Mouse (Mus musculus) lung, postnatal 0 days (tissue): ENCODE measurements around the gene 4921507P07Rik. TPM values are rescaled to one million over a fixed set of nuclear protein-coding genes. Genes with fewer than 3 reads are reported as not detected.
"Not testable (repeated sequence)": the region's sequence is repeated elsewhere in the genome, so short reads cannot be mapped to it uniquely, and the experiment has no call there.

ENCODE experiments used
- ATAC-seq: fragments of 200-750 bp; cut with Nextera tagmentation; 2 replicates; pipeline ENCODE4 v1.8.0; 2017; ENCODE audit warnings: moderate library complexity
- DNase-seq: peaks from one replicate; pipeline ENCODE4 v3.0.0-alpha.2; 2016; ENCODE audit warnings: low spot score
- H3K27ac ChIP-seq: fragments of 300-500 bp; sonication (generic); 2 replicates; pipeline ENCODE4 v1.5.1; 2014; ENCODE audit warnings: antibody characterized with exemption, mild to moderate bottlenecking, low read length, mixed read lengths
- H3K27me3 ChIP-seq: fragments of 300-500 bp; sonication (generic); replicated peaks from 2 replicates; pipeline ENCODE4 v1.6.1; 2014; ENCODE audit warnings: low read length, mixed read lengths; ENCODE audit not compliant: insufficient read depth
- H3K36me3 ChIP-seq: fragments of 300-500 bp; sonication (generic); 2 replicates; pipeline ENCODE4 v1.6.1; 2014; ENCODE audit warnings: low read length, mixed read lengths; ENCODE audit not compliant: insufficient read depth
- H3K4me1 ChIP-seq: fragments of 300-500 bp; sonication (generic); 2 replicates; pipeline ENCODE4 v1.6.1; 2014; ENCODE audit warnings: antibody characterized with exemption, low read depth, low read length, mixed read lengths; ENCODE audit not compliant: insufficient read depth
- H3K4me2 ChIP-seq: fragments of 300-500 bp; sonication (generic); replicated peaks from 2 replicates; pipeline ENCODE4 v1.6.1; 2014; ENCODE audit warnings: low read depth, mild to moderate bottlenecking, low read length, moderate library complexity, mixed read lengths
- H3K4me3 ChIP-seq: fragments of 300-500 bp; sonication (generic); 2 replicates; pipeline ENCODE4 v1.5.1; 2014; ENCODE audit warnings: low read depth, low read length
- H3K9ac ChIP-seq: fragments of 300-500 bp; sonication (generic); replicated peaks from 2 replicates; pipeline ENCODE4 v1.6.1; 2014; ENCODE audit warnings: low read depth, mild to moderate bottlenecking
- H3K9me3 ChIP-seq: fragments of 300-500 bp; sonication (generic); 2 replicates; pipeline ENCODE4 v1.6.1; 2016; ENCODE audit warnings: low read length, mixed read lengths
- CTCF ChIP-seq: IDR thresholded peaks from 2 replicates; pipeline ENCODE4 v1.5.1; 2016; ENCODE audit warnings: antibody characterized with exemption, mild to moderate bottlenecking
- EP300 ChIP-seq: IDR thresholded peaks from 2 replicates; pipeline ENCODE4 v1.6.1; 2016; ENCODE audit warnings: antibody characterized with exemption, mild to moderate bottlenecking, control low read depth
- WGBS: fragments of 180-500 bp; shearing (Covaris S2); extraction: QIAGEN DNeasy Blood & Tissue Kit; methylation state at CpG from one replicate; pipeline ENCODE4 v1.1.7; 2014; 5-methylcytosine and 5-hydroxymethylcytosine counted together
- polyA plus RNA-seq: library from polyadenylated mRNA; unstranded; fragments of >200 nt; fragmentation: Nextera tagmentation; extraction: Ambion mirVana; gene quantifications from 2 replicates; pipeline ENCODE4 v1.2.1, GENCODE M21; 2015

The 4921507P07Rik gene
- polyA plus RNA-seq, 1 experiment from 2014 or later: 0.63 TPM

DNA sequence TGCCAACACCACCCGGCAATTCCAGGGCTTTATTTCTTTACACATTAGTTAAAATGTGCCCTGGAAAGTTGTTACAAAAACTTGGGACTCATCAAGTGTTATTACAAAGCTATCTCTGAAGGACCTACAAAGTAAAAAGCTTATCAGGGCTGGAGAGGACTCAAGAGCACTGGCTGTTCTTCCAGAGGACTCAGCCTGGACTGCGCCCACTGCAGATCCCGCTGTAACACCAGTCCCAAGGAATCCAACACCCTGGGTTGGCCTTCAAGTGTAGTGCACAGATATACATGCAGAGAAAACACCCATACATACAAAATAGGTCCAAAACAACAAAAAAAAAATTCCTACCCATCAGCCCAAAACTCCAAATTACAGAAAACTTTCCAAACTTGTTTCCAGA, 32.8 kb downstream of the 4921507P07Rik start:
- Histone ChIP-seq H3K4me1 (peaks cover 4% of the 10 kb centered on the region; the same call in 1 of the 2 replicates), H3K9ac (no peak overlapping the region), H3K27ac (no peak overlapping the region), H3K4me2 (no peak overlapping the region), H3K36me3 (no peaks in the 10 kb centered on the region), H3K4me3 (no peak overlapping the region), H3K9me3 (no peaks in the 10 kb centered on the region), H3K27me3 (no peaks in the 10 kb centered on the region)
- ATAC-seq (no peak), DNase-seq (no peak)
- TF ChIP-seq CTCF (no peak), EP300 (no peak)
- 67% methylated on average over 3 of the region's 3 CpGs for WGBS

DNA sequence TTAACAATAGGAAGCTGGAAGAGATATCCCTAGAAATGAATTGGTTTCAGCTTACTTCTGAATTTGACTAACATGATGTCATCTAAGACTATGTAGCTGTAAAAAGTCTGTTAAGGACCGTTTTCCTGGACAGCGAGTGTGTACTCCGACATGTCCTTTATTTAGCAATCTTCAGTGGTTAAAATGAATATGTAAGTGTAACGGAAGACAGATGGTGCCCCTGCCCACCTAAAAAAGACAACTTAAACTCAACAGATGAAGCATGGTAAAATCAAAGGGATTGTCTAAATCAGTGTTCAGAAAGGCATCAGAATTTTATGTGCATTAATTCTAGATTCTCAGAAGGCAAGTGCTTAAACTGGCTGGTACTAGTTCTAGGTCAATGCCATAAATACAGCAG, 34.0 kb downstream of the 4921507P07Rik start:
- Histone ChIP-seq H3K27ac (no peak overlapping the region), H3K27me3 (no peaks in the 10 kb centered on the region), H3K4me3 (no peak overlapping the region), H3K9me3 (no peaks in the 10 kb centered on the region), H3K9ac (no peak overlapping the region), H3K4me2 (no peak overlapping the region), H3K4me1 (peaks cover 4% of the 10 kb centered on the region; the same call in 1 of the 2 replicates), H3K36me3 (no peaks in the 10 kb centered on the region)
- ATAC-seq (no peak), DNase-seq (no peak)
- TF ChIP-seq EP300: no peak
- no peak for TF ChIP-seq CTCF
- WGBS: 85% methylated on average over 4 of the region's 4 CpGs

DNA sequence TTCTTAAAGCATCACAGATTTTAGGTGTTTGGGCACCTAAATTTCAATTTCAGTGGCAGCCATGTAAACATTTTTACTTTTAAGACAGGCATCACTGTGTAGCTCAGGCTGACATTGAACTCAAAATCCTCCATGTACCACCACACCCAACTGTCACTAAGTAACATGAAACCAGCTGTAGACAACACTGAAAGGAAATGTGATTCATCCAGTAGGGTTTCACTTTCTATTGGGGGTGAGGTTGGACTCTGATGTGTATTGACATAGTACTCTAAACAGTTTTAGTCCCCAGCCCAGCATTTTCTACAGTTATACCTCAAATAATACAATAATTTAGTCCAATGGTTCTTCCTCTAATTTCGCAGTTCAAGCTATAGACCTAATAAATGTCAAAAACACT, 35.7 kb downstream of the 4921507P07Rik start:
- WGBS: 93% methylated on average over 1 of the region's 1 CpGs

DNA sequence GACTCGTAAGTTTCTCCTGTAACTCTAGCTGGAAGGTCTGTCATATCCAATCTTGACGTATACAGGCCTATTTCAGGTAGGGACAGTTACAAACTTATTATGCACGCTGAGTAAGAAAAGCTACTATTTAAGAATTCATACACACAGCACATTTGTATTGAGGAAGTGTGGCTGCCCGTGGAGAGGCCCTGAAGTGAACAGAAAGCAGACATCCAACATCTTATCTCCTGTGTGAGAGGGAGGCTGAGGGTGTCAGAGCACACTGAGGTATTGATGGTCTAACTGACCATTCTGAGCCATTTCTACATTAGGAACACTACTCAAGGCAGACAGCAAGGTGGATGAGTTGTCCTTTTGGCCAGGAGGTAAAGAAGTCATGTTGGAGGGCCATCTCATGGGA, 37.6 kb downstream of the 4921507P07Rik start:
- Histone ChIP-seq H3K36me3 (no peaks in the 10 kb centered on the region), H3K9ac (no peak overlapping the region), H3K4me2 (no peak overlapping the region), H3K9me3 (no peaks in the 10 kb centered on the region), H3K27me3 (no peaks in the 10 kb centered on the region), H3K4me3 (no peak overlapping the region), H3K4me1 (no peaks in the 10 kb centered on the region), H3K27ac (no peak overlapping the region)
- WGBS: 75% methylated on average over 4 of the region's 4 CpGs
- ATAC-seq (no peak), DNase-seq (no peak)
- no peak for TF ChIP-seq CTCF

More for the DNA sequence above, 35.7 kb downstream of the 4921507P07Rik start:
- Histone ChIP-seq H3K9ac (no peak overlapping the region), H3K9me3 (no peaks in the 10 kb centered on the region), H3K27me3 (no peaks in the 10 kb centered on the region), H3K4me3 (no peak overlapping the region), H3K4me1 (peaks cover 3% of the 10 kb centered on the region; the same call in 1 of the 2 replicates), H3K27ac (no peak overlapping the region), H3K36me3 (no peaks in the 10 kb centered on the region), H3K4me2 (no peak overlapping the region)
- ATAC-seq (no peak), DNase-seq (no peak)
- TF ChIP-seq CTCF (no peak), EP300 (no peak)

DNA sequence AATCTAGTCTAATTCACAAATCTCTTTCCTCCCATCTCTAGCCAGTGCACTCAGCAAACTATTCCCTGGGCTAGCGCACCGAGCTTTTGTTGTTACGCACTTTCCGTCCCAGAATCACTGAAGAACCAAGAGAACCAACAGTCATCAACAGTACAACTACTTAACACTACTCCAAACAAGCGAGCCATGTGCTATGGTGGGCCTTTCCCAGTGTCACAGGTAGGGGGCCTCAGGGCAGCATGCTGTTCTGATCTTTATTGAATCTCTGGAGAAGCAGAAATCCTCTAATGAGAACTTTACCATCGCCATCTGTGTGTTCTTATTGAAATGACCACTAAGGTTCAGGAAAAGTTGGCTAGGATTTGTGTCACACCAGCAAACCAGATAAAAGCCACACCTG, 38.9 kb downstream of the 4921507P07Rik start:
- Histone ChIP-seq H3K4me1 (no peaks in the 10 kb centered on the region), H3K4me2 (no peak overlapping the region), H3K9me3 (no peaks in the 10 kb centered on the region), H3K27me3 (no peaks in the 10 kb centered on the region), H3K9ac (no peak overlapping the region), H3K36me3 (no peaks in the 10 kb centered on the region), H3K4me3 (no peak overlapping the region), H3K27ac (no peak overlapping the region)
- ATAC-seq: no peak
- TF ChIP-seq CTCF: peak; percentile 29; the same call in 1 of the 2 replicates
- no peak for TF ChIP-seq EP300
- WGBS: 84% methylated on average over 6 of the region's 6 CpGs
- DNase-seq: no peak

DNA sequence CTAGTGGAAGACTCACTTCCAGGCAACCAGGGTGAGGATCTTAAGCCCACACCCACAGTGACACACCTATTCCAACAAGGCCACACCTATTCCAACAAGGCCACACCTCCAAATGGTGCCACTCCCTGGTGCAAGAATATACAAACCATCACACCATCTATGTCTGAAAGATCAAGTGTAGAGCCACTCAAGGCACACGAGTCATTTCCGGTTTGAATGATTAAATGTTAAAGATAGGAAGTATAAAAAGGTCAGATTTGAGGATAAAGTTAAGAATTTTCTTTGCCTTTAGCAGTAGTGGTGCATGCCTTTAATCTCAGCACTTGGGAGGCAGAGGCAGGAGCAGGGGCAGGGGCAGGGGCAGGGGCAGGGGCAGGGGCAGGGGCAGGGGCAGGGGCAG, 42.2 kb downstream of the 4921507P07Rik start:
- H3K36me3 ChIP-seq, ATAC-seq, H3K4me2 ChIP-seq, H3K27me3 ChIP-seq, DNase-seq, H3K9ac ChIP-seq, H3K4me3 ChIP-seq, H3K27ac ChIP-seq, H3K4me1 ChIP-seq, H3K9me3 ChIP-seq: not testable (repeated sequence)
- 57% methylated on average over 2 of the region's 2 CpGs for WGBS

DNA sequence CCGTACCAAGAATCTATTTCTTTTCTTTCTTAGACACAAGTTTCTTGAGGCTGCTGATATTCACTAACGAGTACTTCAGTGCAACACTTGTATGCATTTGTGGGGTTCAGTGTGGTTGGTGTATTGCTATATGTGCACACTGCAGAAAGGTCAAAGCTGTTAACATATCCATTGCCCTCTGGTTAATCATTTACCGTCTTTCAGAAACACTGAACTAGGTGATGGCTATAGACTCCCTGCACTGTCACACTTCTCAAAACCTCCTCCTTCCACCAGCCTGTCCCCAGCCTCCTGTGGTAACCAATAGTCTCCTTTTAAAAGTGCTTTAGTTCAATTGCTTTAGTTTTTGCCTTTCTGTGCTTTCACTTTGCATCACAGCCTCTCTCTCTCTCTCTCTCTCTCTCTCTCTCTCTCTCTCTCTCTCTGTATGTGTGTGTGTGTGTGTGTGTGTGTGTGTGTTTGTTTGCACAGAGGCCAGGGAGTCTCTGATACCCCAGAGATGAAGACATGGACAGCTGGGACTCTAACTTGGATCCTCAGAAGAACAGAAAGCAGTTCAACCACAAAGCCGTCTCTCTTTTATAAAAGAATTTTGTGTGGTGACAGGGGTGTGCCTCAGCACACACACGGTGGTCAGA, 43.4 kb downstream of the 4921507P07Rik start:
- ATAC-seq (no peak), DNase-seq (no peak)
- WGBS: 42% methylated on average over 5 of the region's 5 CpGs
- Histone ChIP-seq H3K36me3 (no peaks in the 10 kb centered on the region), H3K9ac (no peak overlapping the region), H3K9me3 (no peaks in the 10 kb centered on the region), H3K27ac (no peak overlapping the region), H3K4me1 (no peaks in the 10 kb centered on the region), H3K4me3 (no peak overlapping the region), H3K27me3 (no peaks in the 10 kb centered on the region), H3K4me2 (no peak overlapping the region)
- TF ChIP-seq CTCF (no peak), EP300 (no peak)
